Mouse (Mus musculus) limb, embryonic 11.5 days (tissue): ENCODE measurements at regions not wholly inside any gene's neighbourhood (a gene's known extent, or its start where the extent isn't known, plus 50 kb on each side); places are given as distances from the start of the nearest gene placed in this dataset.

ENCODE experiments used
- ATAC-seq: fragments of 200-750 bp; cut with Nextera tagmentation; 2 replicates; pipeline ENCODE4 v1.8.0; 2017; ENCODE audit warnings: low read depth; ENCODE audit not compliant: insufficient number of reproducible peaks, low FRiP score, low TSS enrichment
- DNase-seq: peaks from one replicate; pipeline ENCODE4 v3.0.0-alpha.2; 2015; ENCODE audit warnings: low spot score
- H3K27ac ChIP-seq: fragments of 300-500 bp; sonication (generic); replicated peaks from 2 replicates; pipeline ENCODE4 v1.5.1; 2014; ENCODE audit warnings: low read depth, mild to moderate bottlenecking, low read length
- H3K27me3 ChIP-seq: fragments of 300-500 bp; sonication (generic); 2 replicates; pipeline ENCODE4 v1.6.1; 2014; ENCODE audit warnings: mild to moderate bottlenecking, low read length, mixed read lengths; ENCODE audit not compliant: control insufficient read depth, insufficient read depth
- H3K36me3 ChIP-seq: fragments of 300-500 bp; sonication (generic); 2 replicates; pipeline ENCODE4 v1.6.1; 2014; ENCODE audit warnings: mild to moderate bottlenecking, low read length, moderate library complexity, mixed read lengths; ENCODE audit not compliant: control insufficient read depth, insufficient read depth
- H3K4me1 ChIP-seq: fragments of 300-500 bp; sonication (generic); 2 replicates; pipeline ENCODE4 v1.6.1; 2014; ENCODE audit warnings: low read length, mixed read lengths; ENCODE audit not compliant: control insufficient read depth, insufficient read depth
- H3K4me2 ChIP-seq: fragments of 300-500 bp; sonication (generic); 2 replicates; pipeline ENCODE4 v1.6.1; 2014; ENCODE audit warnings: low read depth, mild to moderate bottlenecking, moderate library complexity; ENCODE audit not compliant: severe bottlenecking
- H3K4me3 ChIP-seq: fragments of 300-500 bp; sonication (generic); 2 replicates; pipeline ENCODE4 v1.5.1; 2014; ENCODE audit warnings: low read depth, low read length
- H3K9ac ChIP-seq: fragments of 300-500 bp; sonication (generic); 2 replicates; pipeline ENCODE4 v1.6.1; 2014; ENCODE audit warnings: mild to moderate bottlenecking, low read length
- H3K9me3 ChIP-seq: fragments of 300-500 bp; sonication (generic); 2 replicates; pipeline ENCODE4 v1.6.1; 2016; ENCODE audit warnings: low read length; ENCODE audit not compliant: control insufficient read depth
- WGBS: fragments of 180-500 bp; shearing (Covaris S2); extraction: QIAGEN DNeasy Blood & Tissue Kit; methylation state at CpG from one replicate; pipeline ENCODE4 v1.1.7; 2014; 5-methylcytosine and 5-hydroxymethylcytosine counted together

DNA sequence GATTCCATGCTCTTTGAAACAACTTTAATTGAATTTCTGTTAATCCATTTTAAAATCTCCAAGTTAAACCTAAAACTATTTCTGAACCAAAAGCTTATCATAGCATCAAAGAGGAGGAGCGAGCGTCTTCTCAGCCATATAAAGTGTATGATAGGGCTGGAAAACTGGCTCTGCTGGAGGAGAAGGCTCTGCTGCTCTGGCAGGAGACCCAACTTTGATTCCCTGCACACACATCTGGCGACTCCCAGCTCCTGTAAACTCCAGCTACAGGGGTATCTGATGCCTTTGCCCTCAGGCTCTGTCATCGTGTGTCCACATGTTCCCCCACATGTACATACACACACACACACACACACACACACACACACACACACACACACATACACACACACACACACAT is 479.0 kb downstream of the Etnk1 start:
- 74% methylated on average over 4 of the region's 4 CpGs for WGBS
- no peaks in the 10 kb centered on the region for H3K27me3 ChIP-seq
- no peak overlapping the region for H3K4me2 ChIP-seq
- no peak overlapping the region for H3K27ac ChIP-seq
- no peak overlapping the region for H3K9ac ChIP-seq
- H3K36me3 ChIP-seq: no peaks in the 10 kb centered on the region
- no peaks in the 10 kb centered on the region for H3K4me1 ChIP-seq
- no peaks in the 10 kb centered on the region for H3K9me3 ChIP-seq
- DNase-seq (no peak), ATAC-seq (no peak)
- no peak overlapping the region for H3K4me3 ChIP-seq

- DNase-seq: no peak
- Histone ChIP-seq H3K27ac (no peak overlapping the region), H3K27me3 (no peaks in the 10 kb centered on the region), H3K4me1 (no peaks in the 10 kb centered on the region), H3K4me3 (no peak overlapping the region), H3K9me3 (no peaks in the 10 kb centered on the region; the same call in 1 of the 2 replicates), H3K9ac (no peak overlapping the region), H3K36me3 (no peaks in the 10 kb centered on the region), H3K4me2 (no peak overlapping the region)
- 88% methylated on average over 3 of the region's 3 CpGs for WGBS
- no peak for ATAC-seq
These were observed 481.5 kb downstream of the Etnk1 start for GRCm38 (mm10) chr6:143648501-143648900.

DNA sequence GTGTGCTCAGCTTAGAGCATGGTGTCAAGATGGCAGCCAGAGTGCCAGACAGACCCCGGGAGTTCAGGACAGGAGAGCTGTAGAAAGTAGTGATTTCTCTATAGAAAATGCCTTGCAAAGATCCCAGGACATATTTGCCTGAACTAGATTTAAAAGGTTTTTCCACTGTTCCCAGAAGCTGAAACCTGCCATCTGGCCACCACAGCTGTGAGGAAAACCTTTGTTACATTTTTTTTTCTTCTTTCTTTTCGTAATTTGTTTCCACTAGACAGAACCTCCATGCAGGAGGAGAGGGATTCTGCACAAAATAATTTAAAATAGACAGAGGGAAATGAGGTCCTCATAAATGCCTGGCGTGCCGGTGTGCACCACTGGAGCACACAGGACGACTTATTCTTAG is 489.6 kb downstream of the Etnk1 start:
- 74% methylated on average over 5 of the region's 5 CpGs for WGBS
- H3K4me3 ChIP-seq: no peak overlapping the region
- H3K9ac ChIP-seq: no peak overlapping the region
- H3K36me3 ChIP-seq: no peaks in the 10 kb centered on the region
- H3K9me3 ChIP-seq: no peaks in the 10 kb centered on the region; the same call in none of the 2 replicates
- H3K27me3 ChIP-seq: no peaks in the 10 kb centered on the region
- H3K27ac ChIP-seq: no peak overlapping the region
- no peaks in the 10 kb centered on the region for H3K4me1 ChIP-seq
- ATAC-seq (no peak), DNase-seq (no peak)
- no peak overlapping the region for H3K4me2 ChIP-seq

- Histone ChIP-seq H3K27ac (no peak overlapping the region), H3K27me3 (no peaks in the 10 kb centered on the region), H3K9ac (no peak overlapping the region), H3K4me1 (no peaks in the 10 kb centered on the region), H3K36me3 (no peaks in the 10 kb centered on the region), H3K4me2 (no peak overlapping the region), H3K4me3 (no peak overlapping the region), H3K9me3 (no peaks in the 10 kb centered on the region)
- DNase-seq: no peak
- no peak for ATAC-seq
- 89% methylated on average over 3 of the region's 3 CpGs for WGBS
These were observed 493.8 kb downstream of the Etnk1 start for GRCm38 (mm10) chr6:143660837-143661236.

DNA sequence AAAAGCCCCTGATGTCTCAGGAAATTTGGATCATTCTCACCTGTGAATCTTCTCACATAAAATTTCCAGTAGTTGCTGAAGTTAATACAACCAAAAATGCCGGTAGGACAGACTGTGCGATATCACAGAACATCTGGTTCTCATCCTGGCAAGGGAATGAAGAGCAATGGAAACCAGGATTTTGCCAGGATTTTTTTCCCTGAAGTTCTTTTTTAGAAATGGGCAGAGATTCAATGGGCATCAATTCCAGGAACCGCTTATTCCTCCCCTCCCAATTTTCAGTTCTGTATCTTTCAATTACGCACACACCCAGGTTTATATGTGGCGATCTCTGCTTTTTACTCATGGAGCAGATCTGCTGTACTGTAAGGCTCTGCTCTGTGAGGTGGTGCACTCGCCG is 496.3 kb downstream of the Etnk1 start:
- no peaks in the 10 kb centered on the region for H3K9me3 ChIP-seq
- no peaks in the 10 kb centered on the region for H3K27me3 ChIP-seq
- no peaks in the 10 kb centered on the region for H3K36me3 ChIP-seq
- no peak overlapping the region for H3K27ac ChIP-seq
- no peak overlapping the region for H3K4me3 ChIP-seq
- H3K9ac ChIP-seq: no peak overlapping the region
- H3K4me1 ChIP-seq: no peaks in the 10 kb centered on the region
- no peak overlapping the region for H3K4me2 ChIP-seq
- 80% methylated on average over 7 of the region's 7 CpGs for WGBS
- DNase-seq: no peak
- no peak for ATAC-seq

DNA sequence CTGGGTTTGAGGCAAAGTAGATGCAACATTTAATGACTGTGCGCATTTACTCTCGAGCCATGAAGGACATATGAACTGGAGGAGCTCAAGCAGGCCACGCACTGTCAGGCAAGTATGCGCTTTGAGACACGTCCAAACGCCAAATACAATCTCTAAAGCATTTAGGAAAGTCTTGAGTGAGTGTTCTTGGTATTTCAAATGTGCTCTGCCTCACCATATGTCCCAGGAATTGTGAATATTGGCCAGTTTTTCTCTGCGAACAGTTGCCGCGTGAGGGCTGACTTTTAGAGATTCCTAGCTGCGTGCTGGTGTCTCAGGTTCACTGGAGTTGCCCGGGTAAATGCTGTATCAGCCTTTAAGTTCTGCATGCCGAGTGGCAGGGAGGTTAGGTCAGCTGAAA is 498.4 kb downstream of the Etnk1 start:
- Histone ChIP-seq H3K27me3 (no peaks in the 10 kb centered on the region), H3K4me1 (no peaks in the 10 kb centered on the region), H3K9ac (no peak overlapping the region), H3K36me3 (no peaks in the 10 kb centered on the region), H3K27ac (no peak overlapping the region), H3K4me2 (no peak overlapping the region), H3K4me3 (no peak overlapping the region), H3K9me3 (no peaks in the 10 kb centered on the region)
- ATAC-seq (no peak), DNase-seq (no peak)
- 92% methylated on average over 12 of the region's 12 CpGs for WGBS

DNA sequence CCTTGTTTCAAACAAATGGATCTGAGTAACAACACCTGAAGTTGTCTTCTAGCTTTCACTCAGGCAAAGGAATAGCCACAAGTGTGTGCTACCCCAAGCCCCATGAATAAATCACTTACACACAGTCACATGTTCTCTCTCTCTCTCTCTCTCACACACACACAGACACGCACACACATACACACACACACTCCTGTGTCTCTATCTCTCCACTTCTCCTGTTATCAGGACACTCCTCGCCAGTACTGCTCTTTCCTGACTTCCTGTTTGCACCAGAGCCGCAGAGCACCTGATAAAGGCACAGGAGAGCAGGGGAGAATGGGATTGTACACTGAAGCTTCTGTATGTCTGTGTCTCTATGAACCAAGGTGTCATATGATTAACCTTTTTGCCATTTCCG is 501.5 kb downstream of the Etnk1 start:
- Histone ChIP-seq H3K27me3 (no peaks in the 10 kb centered on the region), H3K4me2 (no peak overlapping the region), H3K36me3 (no peaks in the 10 kb centered on the region), H3K9me3 (no peaks in the 10 kb centered on the region), H3K9ac (no peak overlapping the region), H3K27ac (no peak overlapping the region), H3K4me3 (no peak overlapping the region), H3K4me1 (no peaks in the 10 kb centered on the region)
- 79% methylated on average over 4 of the region's 4 CpGs for WGBS
- DNase-seq (no peak), ATAC-seq (no peak)

- Histone ChIP-seq H3K4me1 (no peaks in the 10 kb centered on the region), H3K9me3 (no peaks in the 10 kb centered on the region), H3K4me3 (no peak overlapping the region), H3K36me3 (no peaks in the 10 kb centered on the region), H3K27ac (no peak overlapping the region), H3K27me3 (no peaks in the 10 kb centered on the region), H3K4me2 (no peak overlapping the region), H3K9ac (no peak overlapping the region)
- ATAC-seq (no peak), DNase-seq (no peak)
- 80% methylated on average over 3 of the region's 3 CpGs for whole genome bisulfite sequencing
These were observed 502.6 kb downstream of the Etnk1 start for GRCm38 (mm10) chr6:143669446-143670130.

DNA sequence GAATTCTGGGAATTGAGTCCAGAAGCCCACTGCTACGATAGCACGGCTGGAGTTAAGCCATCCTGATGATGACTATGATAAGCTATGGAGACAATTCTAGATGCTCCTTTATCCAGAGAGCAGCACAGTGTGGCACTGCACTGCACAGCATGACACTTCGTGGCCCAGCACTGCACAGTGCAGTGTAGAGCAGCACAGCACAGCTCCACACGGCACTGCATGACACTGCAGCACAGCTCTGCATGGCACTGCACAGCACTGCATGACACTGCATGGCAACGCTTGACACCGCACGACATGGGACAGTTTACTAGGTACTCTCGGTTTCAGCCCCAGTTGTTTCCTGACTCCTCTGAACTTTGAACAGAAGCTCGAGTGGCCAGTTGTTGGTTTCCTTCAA is 523.1 kb downstream of the Etnk1 start:
- DNase-seq: no peak
- no peaks in the 10 kb centered on the region for H3K36me3 ChIP-seq
- H3K27ac ChIP-seq: no peak overlapping the region
- no peaks in the 10 kb centered on the region for H3K4me1 ChIP-seq
- no peaks in the 10 kb centered on the region for H3K27me3 ChIP-seq
- no peak overlapping the region for H3K4me2 ChIP-seq
- ATAC-seq: no peak; the same call in 1 of the 2 replicates
- H3K4me3 ChIP-seq: no peak overlapping the region
- no peaks in the 10 kb centered on the region for H3K9me3 ChIP-seq
- H3K9ac ChIP-seq: no peak overlapping the region
- 91% methylated on average over 9 of the region's 9 CpGs for WGBS
